ENCODE assay signal across 15 mouse cellular contexts in genomic region chr17:45821356-45821755, GRCm38 (mm10).
"Had no signal": no experiment of that assay in that cellular context is flagged by ENCODE, and none has a peak within 500 bp of the region (broad histone marks: within the 10 kb centered on the region; RNA-seq: fewer than 3 reads in every experiment).

No protein-coding gene starts in this region.

- H3K9ac ChIP-seq: limb, embryonic 12.5 days; liver, embryonic 15.5 days; midbrain, embryonic 15.5 days; neural tube, embryonic 13.5 days had no signal

- H3K4me2 ChIP-seq: limb, embryonic 12.5 days; liver, embryonic 15.5 days; midbrain, embryonic 15.5 days; neural tube, embryonic 13.5 days had no signal

- H3K4me3 ChIP-seq: limb, embryonic 12.5 days; liver, embryonic 15.5 days; midbrain, embryonic 10.5 days; midbrain, embryonic 15.5 days; neural tube, embryonic 13.5 days had no signal

- H3K9me3 ChIP-seq: limb, embryonic 12.5 days; liver, embryonic 15.5 days; midbrain, embryonic 10.5 days; midbrain, embryonic 15.5 days; neural tube, embryonic 13.5 days had no signal

- H3K27ac ChIP-seq: kidney, postnatal 0 days; limb, embryonic 12.5 days; liver, embryonic 15.5 days; midbrain, embryonic 15.5 days; neural tube, embryonic 13.5 days had no signal

- H3K36me3 ChIP-seq: limb, embryonic 12.5 days; liver, embryonic 15.5 days; midbrain, embryonic 10.5 days; midbrain, embryonic 15.5 days; neural tube, embryonic 13.5 days had no signal

- DNase-seq: kidney, adult 11 months; kidney, adult 9 months; kidney, postnatal 36 days; layer of hippocampus, adult 9-11 months; layer of hippocampus, postnatal 36 days; lung, adult 2 months; lung, postnatal 14 days; retina, postnatal 1 day; thymus, postnatal 4 days had no signal

- H3K27me3 ChIP-seq: liver, embryonic 15.5 days; midbrain, embryonic 15.5 days; neural tube, embryonic 13.5 days had no signal

- H3K4me1 ChIP-seq: liver, embryonic 15.5 days; neural tube, embryonic 13.5 days had no signal

- ATAC-seq: midbrain, embryonic 15.5 days had no signal
